Mouse (Mus musculus) testis, adult 2 months (tissue): ENCODE measurements around the gene Rps19.

Experiments
- CTCF ChIP-seq: fragments of 200-500 bp; IDR thresholded peaks from 2 replicates; pipeline ENCODE4 v1.5.1; 2012; ENCODE audit warnings: low read depth, mild to moderate bottlenecking, inconsistent platforms, low read length, moderate library complexity; ENCODE audit not compliant: control insufficient read depth, insufficient read depth, insufficient replicate concordance
- POLR2A ChIP-seq: fragments of 200-500 bp; IDR thresholded peaks from 2 replicates; pipeline ENCODE4 v1.6.1; 2012; ENCODE audit warnings: low read depth, mild to moderate bottlenecking, inconsistent platforms, low read length, moderate library complexity; ENCODE audit not compliant: control insufficient read depth

DNA sequence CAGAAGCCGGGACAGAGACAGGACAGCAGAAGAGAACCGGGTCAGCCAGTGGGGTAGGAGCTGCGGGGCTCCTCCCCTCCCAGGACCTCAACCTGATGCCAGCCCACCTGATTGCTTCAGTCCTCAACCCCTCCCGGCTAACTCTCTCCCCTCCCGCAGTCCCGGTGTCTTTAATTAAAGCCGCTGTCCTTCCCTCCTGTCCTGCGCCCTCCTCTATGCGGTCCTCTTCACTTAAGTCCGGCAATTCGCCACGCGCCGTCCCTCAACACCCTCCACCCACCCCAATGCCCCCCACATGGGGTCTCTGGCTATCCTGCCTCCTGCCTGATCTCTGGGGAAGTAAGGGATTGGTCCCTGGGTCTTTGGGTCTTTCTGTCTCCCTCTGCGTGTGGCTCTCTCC lies 47.5 kb downstream of the Rps19 start:
- no peak for TF ChIP-seq CTCF
- TF ChIP-seq POLR2A, result no peak
